Mouse (Mus musculus) testis, adult 2 months (tissue): ENCODE data around the gene Vmn2r110.

Source experiments
- CTCF ChIP-seq: fragments of 200-500 bp; IDR thresholded peaks from 2 replicates; pipeline ENCODE4 v1.5.1; 2012; ENCODE audit warnings: low read depth, mild to moderate bottlenecking, inconsistent platforms, low read length, moderate library complexity; ENCODE audit not compliant: control insufficient read depth, insufficient read depth, insufficient replicate concordance
- POLR2A ChIP-seq: fragments of 200-500 bp; IDR thresholded peaks from 2 replicates; pipeline ENCODE4 v1.6.1; 2012; ENCODE audit warnings: low read depth, mild to moderate bottlenecking, inconsistent platforms, low read length, moderate library complexity; ENCODE audit not compliant: control insufficient read depth

DNA sequence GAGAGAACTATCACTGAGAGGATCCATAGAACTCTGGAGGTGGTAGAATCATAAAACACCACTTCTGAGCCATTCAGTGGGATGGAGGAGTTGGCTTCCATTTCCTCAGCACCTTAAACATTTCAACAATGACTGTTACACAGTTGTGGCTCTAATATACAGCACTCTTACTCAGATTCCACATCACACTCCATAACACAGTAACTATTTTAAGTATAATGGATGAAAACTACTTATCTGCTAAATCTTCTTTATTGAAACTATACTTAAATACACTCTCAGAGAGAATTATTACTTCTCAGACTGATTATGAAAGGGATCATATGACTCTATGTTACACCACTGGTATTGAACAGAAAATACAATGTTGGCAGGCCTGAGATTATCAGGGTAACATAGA, 28.6 kb upstream of the Vmn2r110 start, which contains the start of gene Fpr-rs3:
- TF ChIP-seq CTCF = no peak
- TF ChIP-seq POLR2A = no peak
